Mouse (Mus musculus) hindbrain, embryonic 10.5 days (tissue): Measurements from ENCODE around the gene Lipt2. TPM values are rescaled to one million over a fixed set of nuclear protein-coding genes. Genes with fewer than 3 reads are reported as not detected.

Experiments used
- DNase-seq: peaks from one replicate; pipeline ENCODE4 v3.0.0-alpha.2; 2017; ENCODE audit warnings: low spot score
- H3K27ac ChIP-seq: fragments of 300-500 bp; sonication (generic); 2 replicates; pipeline ENCODE4 v1.5.1; 2016; ENCODE audit warnings: mild to moderate bottlenecking, moderate library complexity
- H3K27me3 ChIP-seq: fragments of 300-500 bp; sonication (generic); 2 replicates; pipeline ENCODE4 v1.6.1; 2016; ENCODE audit warnings: mild to moderate bottlenecking; ENCODE audit not compliant: poor library complexity, insufficient read depth, severe bottlenecking
- H3K36me3 ChIP-seq: fragments of 300-500 bp; sonication (generic); 2 replicates; pipeline ENCODE4 v1.6.1; 2016; ENCODE audit warnings: mild to moderate bottlenecking, moderate library complexity
- H3K4me1 ChIP-seq: fragments of 300-500 bp; sonication (generic); replicated peaks from 2 replicates; pipeline ENCODE4 v1.6.1; 2016; ENCODE audit warnings: mild to moderate bottlenecking
- H3K4me3 ChIP-seq: fragments of 300-500 bp; sonication (generic); 2 replicates; pipeline ENCODE4 v1.5.1; 2016; ENCODE audit warnings: mild to moderate bottlenecking, moderate library complexity
- H3K9me3 ChIP-seq: fragments of 300-500 bp; sonication (generic); 2 replicates; pipeline ENCODE4 v1.6.1; 2016; ENCODE audit warnings: mild to moderate bottlenecking, moderate library complexity
- WGBS: fragments of 180-500 bp; shearing (Covaris S2); methylation state at CpG from one replicate; pipeline ENCODE4 v1.1.7; 2016; 5-methylcytosine and 5-hydroxymethylcytosine counted together
- polyA plus RNA-seq: library from polyadenylated mRNA; unstranded; fragments of >200 nt; fragmentation: Nextera tagmentation; extraction: Ambion mirVana; gene quantifications from 2 replicates; pipeline ENCODE4 v1.2.1, GENCODE M21; 2016

Lipt2 gene
- polyA plus RNA-seq, result 25.3 and 26.9 TPM in 2 replicates

GRCm38 (mm10) chr7:100159105-100159841 is at the start of gene Lipt2:
Gene Lipt2 (plus strand): TSS chr7:100159277.
- peak within 1 kb of the TSS; percentile 83 for H3K4me3 ChIP-seq
- WGBS, result under 1% methylated on average over 78 of the region's 78 CpGs
- H3K9me3 ChIP-seq, result no peaks in the 10 kb centered on the region
- peak within 1 kb of the TSS; percentile 98 for H3K27ac ChIP-seq
- H3K36me3 ChIP-seq, result no peaks in the 10 kb centered on the region
- DNase-seq, result peak; percentile 91
- peaks cover 14% of the 10 kb centered on the region for H3K27me3 ChIP-seq
- H3K4me1 ChIP-seq, result peaks cover 15% of the 10 kb centered on the region

GRCm38 (mm10) chr7:100111506-100111905 is 47.6 kb upstream of the Lipt2 start:
- no peak for DNase-seq
- no peak overlapping the region for H3K4me3 ChIP-seq
- H3K27ac ChIP-seq, result no peak overlapping the region
- peaks cover 93% of the 10 kb centered on the region for H3K36me3 ChIP-seq
- no peaks in the 10 kb centered on the region for H3K27me3 ChIP-seq
- no peaks in the 10 kb centered on the region for H3K9me3 ChIP-seq
- 85% methylated on average over 10 of the region's 10 CpGs for WGBS
- no peaks in the 10 kb centered on the region for H3K4me1 ChIP-seq

DNA sequence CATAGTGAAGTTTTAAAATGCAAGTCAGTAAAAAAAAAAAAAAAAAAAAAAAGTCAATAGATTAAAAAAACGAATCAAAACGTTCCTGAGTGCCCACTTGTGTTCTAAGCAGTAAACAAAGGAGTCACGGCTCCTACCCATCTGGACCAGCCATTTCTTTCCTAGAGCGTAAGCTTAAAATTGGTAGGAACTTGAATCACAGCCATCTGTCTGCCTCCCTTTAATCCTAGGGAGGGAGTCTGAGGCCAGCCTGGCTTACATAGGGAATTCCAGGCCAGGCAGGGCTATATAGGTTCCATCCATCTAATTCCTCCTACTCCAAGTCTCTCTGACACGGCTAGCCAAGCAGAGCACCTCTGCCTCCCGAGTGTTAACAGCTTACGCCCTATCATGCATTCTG is 45.3 kb upstream of the Lipt2 start:
- no peak for DNase-seq
- no peaks in the 10 kb centered on the region for H3K27me3 ChIP-seq
- no peaks in the 10 kb centered on the region for H3K9me3 ChIP-seq
- H3K27ac ChIP-seq, result no peak overlapping the region
- WGBS, result 92% methylated on average over 7 of the region's 7 CpGs
- no peak overlapping the region for H3K4me3 ChIP-seq
- peaks cover 99% of the 10 kb centered on the region for H3K36me3 ChIP-seq
- H3K4me1 ChIP-seq, result peaks cover under 1% of the 10 kb centered on the region; the same call in 1 of the 2 replicates

GRCm38 (mm10) chr7:100114279-100114678 is 44.8 kb upstream of the Lipt2 start:
- no peaks in the 10 kb centered on the region for H3K9me3 ChIP-seq

DNA sequence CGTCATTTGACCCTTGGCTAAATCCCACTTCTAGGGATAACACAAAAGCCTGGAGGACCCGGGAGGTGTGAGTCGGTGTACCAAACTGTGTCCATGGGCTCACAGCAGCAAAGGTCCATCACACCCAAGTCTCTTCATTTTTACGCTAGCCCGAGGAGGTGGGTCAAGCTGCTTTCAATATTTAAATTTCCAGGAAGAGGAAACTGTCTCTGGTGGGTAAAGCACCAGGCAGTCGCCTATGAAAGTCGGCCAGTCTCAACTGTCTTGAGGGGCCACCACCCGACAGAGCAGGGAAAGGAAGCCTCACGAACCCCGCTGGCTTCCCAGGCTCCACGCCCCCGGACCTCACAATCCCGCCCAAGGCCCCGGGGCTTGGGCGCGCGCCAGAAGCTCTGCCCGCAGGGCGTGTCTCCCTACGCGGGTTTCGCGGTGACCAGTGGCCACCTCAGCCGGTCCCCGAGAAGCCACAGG is 38.3 kb upstream of the Lipt2 start:
- Histone ChIP-seq H3K36me3 (peaks cover 41% of the 10 kb centered on the region), H3K4me1 (peaks cover 34% of the 10 kb centered on the region), H3K27ac (peak overlapping the region; percentile 95), H3K9me3 (no peaks in the 10 kb centered on the region), H3K4me3 (peak overlapping the region; percentile 86), H3K27me3 (no peaks in the 10 kb centered on the region)
- DNase-seq, result no peak
- under 1% methylated on average over 25 of the region's 25 CpGs for WGBS

More at GRCm38 (mm10) chr7:100114279-100114678, 44.8 kb upstream of the Lipt2 start:
- H3K4me1 ChIP-seq, result peaks cover 4% of the 10 kb centered on the region; the same call in 1 of the 2 replicates
- no peaks in the 10 kb centered on the region for H3K27me3 ChIP-seq
- DNase-seq, result no peak
- H3K36me3 ChIP-seq, result peaks cover 98% of the 10 kb centered on the region
- H3K4me3 ChIP-seq, result no peak overlapping the region
- 96% methylated on average over 6 of the region's 6 CpGs for WGBS
- H3K27ac ChIP-seq, result no peak overlapping the region

DNA sequence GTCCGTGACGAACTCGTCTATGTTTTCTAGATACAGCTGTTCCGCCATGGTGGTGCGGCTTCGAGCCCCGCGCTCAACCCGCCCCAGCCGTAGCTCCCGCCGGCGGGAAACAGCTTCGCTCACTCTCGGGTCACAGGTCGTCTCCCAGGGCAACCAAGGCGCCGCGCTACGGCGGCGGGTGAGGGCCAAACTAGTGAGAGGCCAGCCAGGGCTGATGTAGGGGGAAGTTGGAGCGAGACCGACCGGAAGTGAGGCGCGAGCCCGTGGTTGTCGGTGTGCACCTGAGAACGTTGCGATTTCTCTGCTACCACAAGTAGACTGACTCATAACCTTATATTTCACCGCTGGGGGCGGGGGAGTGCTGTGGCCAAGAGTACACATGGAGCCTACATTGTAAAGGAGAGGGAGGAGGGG is 37.7 kb upstream of the Lipt2 start, which contains the start of gene Pold3:
Gene Pold3, minus strand, starts transcription at position 190 of the 414 bp plus-strand sequence.
- H3K36me3 ChIP-seq, result peaks cover 36% of the 10 kb centered on the region
- 0% methylated on average over 33 of the region's 33 CpGs for WGBS
- no peaks in the 10 kb centered on the region for H3K9me3 ChIP-seq
- no peaks in the 10 kb centered on the region for H3K27me3 ChIP-seq
- H3K4me1 ChIP-seq, result peaks cover 34% of the 10 kb centered on the region
- H3K4me3 ChIP-seq, result peak within 1 kb of the TSS; percentile 86
- H3K27ac ChIP-seq, result peak within 1 kb of the TSS; percentile 95
- DNase-seq, result peak; percentile 100

- Histone ChIP-seq H3K4me1 (peaks cover 34% of the 10 kb centered on the region), H3K27me3 (no peaks in the 10 kb centered on the region), H3K36me3 (peaks cover 15% of the 10 kb centered on the region), H3K4me3 (no peak overlapping the region), H3K9me3 (no peaks in the 10 kb centered on the region), H3K27ac (no peak overlapping the region)
- peak; percentile 27 for DNase-seq
- WGBS, result 57% methylated on average over 6 of the region's 6 CpGs
Observed at GRCm38 (mm10) chr7:100123486-100123885, 35.6 kb upstream of the Lipt2 start.

GRCm38 (mm10) chr7:100124211-100124610 is 34.9 kb upstream of the Lipt2 start:
- H3K27me3 ChIP-seq, result no peaks in the 10 kb centered on the region
- no peak overlapping the region for H3K4me3 ChIP-seq
- H3K36me3 ChIP-seq, result peaks cover 8% of the 10 kb centered on the region; the same call in 1 of the 2 replicates
- no peak overlapping the region for H3K27ac ChIP-seq
- 78% methylated on average over 2 of the region's 2 CpGs for WGBS
- DNase-seq, result peak; percentile 50
- H3K9me3 ChIP-seq, result no peaks in the 10 kb centered on the region
- peaks cover 32% of the 10 kb centered on the region for H3K4me1 ChIP-seq

GRCm38 (mm10) chr7:100125166-100125565 is 33.9 kb upstream of the Lipt2 start:
- Histone ChIP-seq H3K4me1 (peaks cover 35% of the 10 kb centered on the region), H3K9me3 (no peaks in the 10 kb centered on the region), H3K27me3 (no peaks in the 10 kb centered on the region), H3K27ac (peak overlapping the region; percentile 36), H3K36me3 (no peaks in the 10 kb centered on the region), H3K4me3 (no peak overlapping the region)
- DNase-seq, result no peak
- 71% methylated on average over 4 of the region's 4 CpGs for WGBS

GRCm38 (mm10) chr7:100126514-100126913 is 32.6 kb upstream of the Lipt2 start:
- Histone ChIP-seq H3K4me3 (no peak overlapping the region), H3K4me1 (peaks cover 33% of the 10 kb centered on the region), H3K27ac (no peak overlapping the region), H3K27me3 (no peaks in the 10 kb centered on the region), H3K9me3 (no peaks in the 10 kb centered on the region), H3K36me3 (no peaks in the 10 kb centered on the region)
- 81% methylated on average over 7 of the region's 7 CpGs for WGBS
- no peak for DNase-seq

DNA sequence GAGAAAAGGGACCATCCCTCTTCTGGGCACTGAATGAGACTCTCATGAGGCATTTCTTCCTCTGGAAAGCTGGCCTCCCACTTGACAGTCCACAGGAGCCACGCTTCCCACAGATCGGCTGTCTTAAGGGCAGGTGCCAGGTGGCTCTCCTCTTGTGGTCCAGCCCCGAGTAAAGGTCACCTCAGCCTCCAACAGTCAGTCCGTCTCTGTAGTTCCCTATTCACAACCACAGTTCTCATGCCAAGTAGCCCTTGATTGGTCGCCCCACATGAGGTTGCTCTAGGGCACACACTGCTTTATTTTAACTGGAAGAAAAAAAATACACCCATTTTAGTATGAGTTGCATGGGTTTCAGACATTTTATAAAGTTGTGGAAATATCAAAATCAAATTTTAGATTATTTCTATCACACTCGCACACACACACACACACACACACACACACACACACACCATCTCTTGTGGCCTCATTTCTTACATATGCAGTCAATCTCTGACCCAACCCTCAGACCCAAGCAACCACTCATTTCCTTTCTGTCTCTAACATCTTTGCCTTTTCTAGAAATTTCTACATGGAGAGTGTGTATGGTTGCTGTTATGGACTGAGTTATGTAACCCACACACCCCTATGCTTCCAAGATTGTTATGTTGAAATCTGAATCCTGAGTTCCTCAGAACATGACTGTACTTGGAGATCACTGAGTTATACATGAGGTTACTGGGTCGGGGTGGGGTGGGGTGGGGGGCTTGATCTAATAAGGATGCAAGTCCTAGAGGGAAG is 30.6 kb upstream of the Lipt2 start:
- WGBS, result 83% methylated on average over 7 of the region's 7 CpGs
- Histone ChIP-seq H3K36me3 (no peaks in the 10 kb centered on the region), H3K4me3 (no peak overlapping the region), H3K9me3 (no peaks in the 10 kb centered on the region), H3K4me1 (peaks cover 27% of the 10 kb centered on the region), H3K27me3 (no peaks in the 10 kb centered on the region), H3K27ac (no peak overlapping the region)
- DNase-seq, result no peak

DNA sequence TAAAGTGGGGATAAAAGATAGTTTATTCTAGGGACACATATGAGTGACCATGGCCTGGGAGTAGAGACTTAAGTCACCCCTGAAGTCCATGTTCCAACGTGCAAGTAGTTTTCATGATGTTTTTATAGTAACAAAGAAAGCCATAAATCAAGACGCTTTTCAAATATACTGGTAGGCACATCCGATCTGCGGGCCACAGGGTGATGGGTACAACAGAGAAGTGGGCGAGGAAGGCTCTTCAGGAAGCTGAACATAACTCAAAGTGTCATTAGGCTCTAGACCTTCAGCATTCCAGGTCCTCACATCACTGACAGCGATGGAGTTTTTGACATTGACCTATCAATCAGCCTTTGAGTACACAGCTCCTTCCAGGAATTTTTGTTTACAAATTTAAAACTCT is 28.5 kb upstream of the Lipt2 start:
- Histone ChIP-seq H3K27me3 (no peaks in the 10 kb centered on the region), H3K36me3 (no peaks in the 10 kb centered on the region), H3K4me1 (peaks cover 20% of the 10 kb centered on the region), H3K4me3 (no peak overlapping the region), H3K9me3 (no peaks in the 10 kb centered on the region), H3K27ac (peak overlapping the region; percentile 47; the same call in 1 of the 2 replicates)
- 81% methylated on average over 6 of the region's 6 CpGs for WGBS
- DNase-seq, result no peak

DNA sequence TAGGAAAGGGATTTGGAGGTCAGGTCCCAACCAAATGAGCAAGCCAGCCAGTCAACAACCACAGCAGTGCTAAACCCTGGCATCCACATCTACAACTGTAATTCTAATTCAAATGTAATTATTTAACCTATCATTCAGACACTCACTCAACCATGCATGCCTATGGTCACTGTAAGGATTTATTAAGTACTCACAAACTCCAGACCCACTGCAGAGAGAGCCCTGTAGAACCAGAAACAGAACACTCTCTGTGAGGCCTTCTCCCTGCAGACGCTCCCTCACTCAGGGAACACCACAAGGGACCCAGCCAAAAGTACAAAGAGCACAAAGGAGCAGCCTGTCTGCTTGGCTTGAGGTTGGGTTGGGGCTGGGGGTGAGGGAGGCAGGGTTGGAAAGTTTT is 26.7 kb upstream of the Lipt2 start:
- no peaks in the 10 kb centered on the region for H3K36me3 ChIP-seq
- no peak for DNase-seq
- H3K27me3 ChIP-seq, result no peaks in the 10 kb centered on the region
- H3K9me3 ChIP-seq, result no peaks in the 10 kb centered on the region
- H3K4me3 ChIP-seq, result no peak overlapping the region
- no peak overlapping the region for H3K27ac ChIP-seq
- 81% methylated on average over 1 of the region's 1 CpGs for WGBS
- H3K4me1 ChIP-seq, result peaks cover 20% of the 10 kb centered on the region
